Mouse (Mus musculus) macrophage (primary cell): Measurements from ENCODE around the gene Aldh3b3. TPM values are rescaled to one million over a fixed set of nuclear protein-coding genes. Genes with fewer than 3 reads are reported as not detected.

ENCODE experiments used
- H3K27ac ChIP-seq: fragments of 350-480 bp; formaldehyde crosslinking; 2 replicates; pipeline ENCODE4 v1.9.0; 2021
- H3K36me3 ChIP-seq: fragments of 350-480 bp; formaldehyde crosslinking; 2 replicates; pipeline ENCODE4 v1.9.0; 2021; ENCODE audit errors: inconsistent target
- H3K4me3 ChIP-seq: fragments of 350-480 bp; formaldehyde crosslinking; 2 replicates; pipeline ENCODE4 v1.9.0; 2021; ENCODE audit errors: inconsistent target
- H3K79me2 ChIP-seq: fragments of 350-480 bp; formaldehyde crosslinking; 2 replicates; pipeline ENCODE4 v1.9.0; 2021; ENCODE audit errors: inconsistent target
- WGBS: methylation state at CpG from one replicate; pipeline ENCODE4 v1.1.7; 2026; ENCODE audit warnings: inconsistent platforms; ENCODE audit not compliant: missing documents; 5-methylcytosine and 5-hydroxymethylcytosine counted together
- polyA plus RNA-seq: library from polyadenylated mRNA; stranded (reverse); fragments of 250-400 nt; gene quantifications from 3 replicates; pipeline ENCODE4 v1.2.4, GENCODE M21; 2018; ENCODE audit warnings: inconsistent platforms

Aldh3b3 gene
- polyA plus RNA-seq, 1 experiment from 2014 or later, result not detected

DNA sequence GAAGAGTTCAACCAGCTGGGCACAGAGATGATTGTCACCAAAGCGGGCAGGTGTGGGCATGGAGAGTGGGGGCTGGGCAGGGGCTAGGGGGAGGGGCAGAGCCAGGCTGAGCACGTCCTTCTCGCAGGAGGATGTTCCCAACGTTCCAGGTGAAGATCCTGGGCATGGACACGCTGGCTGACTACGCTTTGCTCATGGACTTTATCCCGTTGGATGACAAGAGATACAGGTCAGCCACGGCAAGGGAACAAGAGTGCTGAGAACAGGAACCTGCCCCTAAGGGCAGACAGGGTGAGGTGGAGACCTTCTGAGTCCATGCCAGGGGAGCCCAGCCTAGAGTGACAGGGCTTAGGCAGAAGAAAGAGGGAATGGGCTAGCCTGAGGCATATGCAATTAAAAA is 38.3 kb downstream of the Aldh3b3 start:
- no peaks in the 10 kb centered on the region for H3K36me3 ChIP-seq
- WGBS, result 91% methylated on average over 3 of the region's 8 CpGs
- no peaks in the 10 kb centered on the region for H3K79me2 ChIP-seq
- no peak overlapping the region for H3K27ac ChIP-seq
- H3K4me3 ChIP-seq, result no peak overlapping the region

DNA sequence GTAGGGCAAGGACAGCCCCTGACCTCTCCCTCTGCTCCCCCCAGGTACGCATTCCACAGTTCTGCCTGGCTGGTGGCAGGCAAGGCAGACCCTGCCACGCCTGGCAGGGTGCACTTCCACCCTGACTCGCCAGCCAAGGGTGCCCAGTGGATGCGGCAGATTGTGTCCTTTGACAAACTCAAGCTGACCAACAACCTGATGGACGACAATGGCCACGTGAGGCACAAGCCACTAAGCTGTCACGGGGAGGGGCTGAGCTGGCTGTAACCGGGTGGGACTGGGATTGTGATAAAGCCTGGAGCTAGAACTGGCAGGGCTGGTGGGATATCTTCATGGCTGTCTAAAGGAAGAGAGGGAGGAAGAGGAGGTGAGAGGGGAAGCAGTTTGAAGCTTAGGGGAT is 38.8 kb downstream of the Aldh3b3 start:
- 96% methylated on average over 8 of the region's 8 CpGs for WGBS
- no peak overlapping the region for H3K27ac ChIP-seq
- H3K4me3 ChIP-seq, result no peak overlapping the region
- H3K79me2 ChIP-seq, result no peaks in the 10 kb centered on the region
- H3K36me3 ChIP-seq, result no peaks in the 10 kb centered on the region

DNA sequence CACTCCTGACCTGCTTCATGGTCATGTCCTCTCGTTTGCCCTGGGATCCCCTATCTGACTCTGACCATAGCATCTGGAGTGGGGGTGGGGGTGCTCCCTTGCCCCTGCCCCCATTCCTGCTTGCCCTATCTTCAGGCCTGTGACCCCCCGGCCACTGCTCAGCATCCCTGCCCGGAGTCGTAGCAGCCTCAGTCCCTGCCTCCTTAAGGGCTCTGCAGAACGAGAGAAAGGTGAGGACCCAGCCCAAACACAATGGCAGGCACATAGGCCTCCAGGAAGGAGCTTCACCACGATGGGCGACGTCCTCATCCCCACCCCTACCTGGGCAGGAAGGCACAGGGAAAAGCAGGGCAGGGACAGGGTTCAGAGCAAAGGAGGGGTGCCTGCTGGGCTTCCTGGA is 39.9 kb downstream of the Aldh3b3 start:
- WGBS, result 96% methylated on average over 8 of the region's 8 CpGs
- Histone ChIP-seq H3K79me2 (no peaks in the 10 kb centered on the region), H3K27ac (no peak overlapping the region), H3K4me3 (no peak overlapping the region), H3K36me3 (no peaks in the 10 kb centered on the region)

DNA sequence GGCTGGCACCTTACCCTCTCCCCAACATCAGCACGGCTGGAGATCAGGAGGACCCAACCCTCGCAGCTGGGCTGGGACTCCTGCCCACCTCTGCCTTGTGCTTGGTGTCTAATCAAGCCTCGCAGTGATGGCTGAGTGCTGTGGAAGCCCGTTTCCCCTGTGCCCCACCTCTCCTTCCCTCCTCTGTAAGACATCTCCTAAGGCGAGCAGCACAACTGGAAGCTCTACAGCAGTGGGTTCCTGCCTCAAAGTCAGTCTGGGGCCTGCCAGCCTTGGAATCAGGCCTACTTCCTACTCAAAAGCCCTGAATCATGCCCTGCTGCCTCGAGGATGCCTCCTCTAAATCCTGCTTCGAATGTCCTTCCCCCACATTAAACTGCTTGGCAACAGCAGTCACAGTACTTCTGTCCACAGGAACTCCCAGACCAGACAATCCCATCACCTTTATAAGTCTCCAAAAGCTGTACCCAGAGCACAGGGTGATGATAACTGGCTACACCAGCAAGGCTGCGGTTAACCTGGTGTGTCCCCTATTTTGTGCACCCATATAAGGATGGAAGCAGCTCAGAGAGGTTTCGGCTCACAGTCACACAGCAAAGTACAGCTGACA is 40.8 kb downstream of the Aldh3b3 start:
- peak overlapping the region; percentile 70 for H3K27ac ChIP-seq
- 56% methylated on average over 9 of the region's 9 CpGs for WGBS
- H3K79me2 ChIP-seq, result no peaks in the 10 kb centered on the region
- no peak overlapping the region; the same call in 1 of the 2 replicates for H3K4me3 ChIP-seq
- H3K36me3 ChIP-seq, result no peaks in the 10 kb centered on the region

DNA sequence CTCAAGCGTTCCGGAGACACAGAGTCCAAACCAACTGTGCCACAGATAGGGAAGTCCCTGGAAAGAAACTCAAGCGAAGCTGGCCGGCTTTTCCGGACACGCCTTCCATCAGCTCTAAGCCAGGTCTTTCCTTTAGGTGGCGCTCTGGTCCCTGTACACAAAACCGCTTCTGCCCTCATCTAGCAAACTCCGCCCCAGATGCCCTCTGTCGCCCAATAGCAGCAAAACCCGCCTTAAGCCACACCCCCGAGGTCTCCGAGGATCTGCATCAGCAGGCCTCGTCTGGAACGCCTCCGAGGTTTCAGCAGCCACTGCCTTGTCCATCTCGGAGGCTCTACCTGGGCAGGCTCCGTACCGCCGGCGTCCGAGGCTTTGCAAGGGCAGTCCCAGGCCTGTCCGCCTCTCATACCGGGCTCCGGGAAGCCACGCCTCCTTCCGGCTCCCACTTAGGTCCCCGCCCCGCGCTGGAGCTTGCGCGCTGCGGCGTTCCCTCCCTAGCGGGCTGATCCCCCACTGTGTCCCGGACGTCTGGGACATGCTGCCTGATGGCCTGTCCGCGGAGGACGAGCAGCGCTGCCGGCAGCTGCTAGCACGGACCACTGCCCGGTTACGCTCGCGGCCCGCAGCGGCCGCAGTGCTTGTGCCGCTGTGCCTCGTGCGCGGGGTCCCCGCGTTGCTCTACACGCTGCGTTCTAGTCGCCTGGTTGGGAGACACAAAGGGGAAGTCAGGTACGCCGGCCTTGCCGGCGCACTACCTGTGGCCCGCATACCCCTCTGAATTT is 41.9 kb downstream of the Aldh3b3 start, which contains the start of the genes Nudt8 and Gm49405:
Gene Nudt8, plus strand, starts transcription at position 462 of the 782 bp plus-strand sequence.
Gene Gm49405, plus strand, starts transcription at position 508 of the 782 bp plus-strand sequence.
- H3K36me3 ChIP-seq, result no peaks in the 10 kb centered on the region
- H3K4me3 ChIP-seq, result peak within 1 kb of the TSS; percentile 40
- H3K27ac ChIP-seq, result peak within 1 kb of the TSS; percentile 70
- WGBS, result under 1% methylated on average over 51 of the region's 64 CpGs
- H3K79me2 ChIP-seq, result no peaks in the 10 kb centered on the region

DNA sequence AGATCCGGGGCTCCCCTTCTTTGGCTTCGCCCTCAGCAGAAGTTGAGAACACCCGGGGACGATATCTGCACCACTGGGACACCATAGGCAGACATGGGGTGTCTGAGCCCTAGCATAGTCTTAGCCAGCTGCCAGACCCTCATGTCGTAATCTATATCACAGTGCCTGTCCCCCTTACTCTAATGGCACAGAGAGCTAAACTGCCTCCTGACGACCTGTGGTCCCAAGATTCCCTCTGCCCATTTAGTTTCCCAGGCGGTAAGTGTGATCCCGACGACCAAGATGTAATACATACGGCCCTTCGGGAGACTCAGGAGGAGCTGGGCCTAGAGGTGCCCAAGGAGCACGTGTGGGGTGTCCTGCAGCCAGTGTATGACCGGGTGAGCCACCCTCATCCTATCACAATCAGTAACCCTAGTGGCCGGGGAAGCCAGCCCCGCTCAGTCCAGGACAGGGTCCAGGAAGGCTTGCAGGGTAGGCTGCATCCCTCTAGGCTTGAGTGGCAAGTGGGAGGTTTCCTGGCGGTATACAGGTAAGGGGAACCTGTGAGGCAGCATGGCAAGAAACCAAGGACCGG is 42.6 kb downstream of the Aldh3b3 start:
- 43% methylated on average over 17 of the region's 17 CpGs for WGBS
- H3K79me2 ChIP-seq, result no peaks in the 10 kb centered on the region
- H3K27ac ChIP-seq, result no peak overlapping the region
- peaks cover 2% of the 10 kb centered on the region; the same call in 1 of the 2 replicates for H3K36me3 ChIP-seq
- H3K4me3 ChIP-seq, result peak overlapping the region; percentile 40

DNA sequence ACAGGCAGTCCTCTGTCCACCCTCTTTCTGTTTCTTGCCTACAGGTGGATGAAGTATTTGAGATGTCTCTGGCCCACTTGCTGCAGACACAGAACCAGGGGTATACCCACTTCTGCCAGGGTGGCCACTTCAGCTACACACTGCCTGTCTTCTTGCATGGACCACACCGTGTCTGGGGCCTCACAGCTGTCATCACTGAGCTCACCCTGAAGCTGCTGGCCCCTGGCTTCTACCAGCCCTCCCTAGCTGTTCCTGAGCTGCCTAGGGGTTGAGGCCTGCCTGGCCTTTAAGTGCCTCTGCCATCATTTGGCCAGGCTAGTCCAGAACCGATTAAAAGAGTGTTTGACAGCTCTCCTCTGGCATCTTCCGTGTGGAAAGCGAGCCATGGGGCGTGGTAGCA is 43.3 kb downstream of the Aldh3b3 start:
- Histone ChIP-seq H3K79me2 (no peaks in the 10 kb centered on the region), H3K4me3 (no peak overlapping the region)
- 93% methylated on average over 5 of the region's 5 CpGs for WGBS

DNA sequence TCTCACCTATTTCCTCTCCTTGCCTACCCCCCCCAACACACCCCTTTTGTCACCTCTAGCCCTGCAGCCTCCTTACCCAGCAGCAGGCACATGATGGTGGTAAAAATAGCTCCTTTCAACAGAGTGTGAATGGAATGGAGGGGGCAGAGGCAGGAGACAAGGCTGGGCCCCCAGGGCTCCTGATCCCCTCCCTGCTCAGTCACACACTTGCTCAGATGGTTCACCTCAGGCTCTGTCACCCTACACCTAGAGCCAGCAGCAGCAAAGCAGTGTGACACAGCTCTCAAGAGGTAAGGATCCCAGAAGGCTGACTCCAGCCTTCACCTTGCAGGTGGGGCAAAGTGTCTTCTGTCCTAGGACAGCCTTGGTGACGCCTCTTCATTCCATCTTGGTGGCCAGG is 44.7 kb downstream of the Aldh3b3 start, which contains the start of gene Doc2g:
Gene Doc2g, plus strand, starts transcription at position 202 of the 400 bp plus-strand sequence.
- 100% methylated on average over 1 of the region's 1 CpGs for WGBS
- peaks cover 23% of the 10 kb centered on the region for H3K36me3 ChIP-seq
- H3K79me2 ChIP-seq, result no peaks in the 10 kb centered on the region
- no peak within 1 kb of the TSS for H3K4me3 ChIP-seq
- H3K27ac ChIP-seq, result no peak within 1 kb of the TSS

More for the DNA sequence above, 43.3 kb downstream of the Aldh3b3 start:
- Histone ChIP-seq H3K36me3 (peaks cover 10% of the 10 kb centered on the region; the same call in 1 of the 2 replicates), H3K27ac (no peak overlapping the region)

DNA sequence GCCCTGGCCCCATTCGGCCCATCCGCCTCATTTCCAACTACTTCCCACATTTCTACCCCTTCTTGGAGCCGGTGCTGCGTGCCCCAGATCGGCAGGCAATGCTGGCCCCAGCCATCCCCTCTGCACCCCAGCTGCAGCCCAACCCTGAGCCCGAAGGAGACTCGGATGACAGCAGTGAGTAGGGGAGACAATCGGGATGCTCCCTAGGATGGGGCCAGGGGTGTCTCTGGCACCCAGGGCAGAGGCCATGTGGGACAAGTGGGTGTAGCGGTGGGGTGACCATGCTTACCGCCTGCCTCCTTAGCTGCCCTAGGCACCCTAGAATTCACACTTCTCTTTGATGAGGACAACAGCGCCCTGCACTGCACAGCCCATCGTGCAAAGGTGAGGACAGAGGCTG is 45.2 kb downstream of the Aldh3b3 start:
- Histone ChIP-seq H3K79me2 (no peaks in the 10 kb centered on the region), H3K27ac (no peak overlapping the region), H3K36me3 (peaks cover 28% of the 10 kb centered on the region), H3K4me3 (no peak overlapping the region)
- WGBS, result 87% methylated on average over 12 of the region's 12 CpGs

DNA sequence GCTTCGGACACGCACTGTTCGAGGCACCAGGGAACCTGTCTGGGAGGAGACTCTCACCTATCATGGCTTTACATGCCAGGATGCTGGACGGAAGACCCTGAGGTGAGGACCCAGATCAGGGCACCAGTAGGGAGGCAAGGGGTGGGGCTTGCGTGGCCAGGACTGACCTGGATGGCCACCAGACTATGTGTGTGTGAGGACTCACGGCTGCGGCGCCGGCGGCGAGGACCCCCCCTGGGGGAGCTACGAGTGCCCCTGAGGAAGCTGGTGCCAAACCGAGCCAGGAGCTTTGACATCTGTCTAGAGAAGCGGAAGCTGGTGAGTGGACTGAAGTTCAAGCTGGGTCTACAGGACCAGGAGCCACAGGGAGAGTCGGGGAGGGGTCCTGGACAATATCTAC is 45.9 kb downstream of the Aldh3b3 start:
- Histone ChIP-seq H3K79me2 (no peaks in the 10 kb centered on the region), H3K27ac (no peak overlapping the region), H3K36me3 (peaks cover 35% of the 10 kb centered on the region), H3K4me3 (no peak overlapping the region)
- 92% methylated on average over 8 of the region's 15 CpGs for WGBS

DNA sequence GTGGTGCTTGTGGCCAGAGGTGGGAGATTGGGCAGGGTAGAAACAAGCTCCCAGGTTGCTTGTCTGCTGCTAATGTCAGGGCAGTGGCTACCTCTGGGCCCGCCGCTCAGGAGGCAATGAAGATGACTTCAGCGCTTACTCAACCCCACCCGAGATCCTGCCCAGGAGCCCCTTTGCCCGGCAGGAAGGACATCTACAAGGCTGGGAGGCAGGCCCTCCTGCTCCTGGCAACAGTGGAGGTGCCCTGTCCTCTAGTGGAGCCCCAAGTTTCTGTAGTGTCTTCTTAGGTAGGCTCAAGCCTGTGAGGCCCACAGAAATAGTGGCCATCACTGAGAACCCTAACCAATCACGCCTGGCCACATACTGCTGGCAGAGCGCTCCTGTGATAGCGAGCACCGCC is 46.6 kb downstream of the Aldh3b3 start:
- 94% methylated on average over 9 of the region's 9 CpGs for WGBS
- Histone ChIP-seq H3K27ac (no peak overlapping the region), H3K79me2 (no peaks in the 10 kb centered on the region), H3K4me3 (no peak overlapping the region), H3K36me3 (peaks cover 43% of the 10 kb centered on the region)

DNA sequence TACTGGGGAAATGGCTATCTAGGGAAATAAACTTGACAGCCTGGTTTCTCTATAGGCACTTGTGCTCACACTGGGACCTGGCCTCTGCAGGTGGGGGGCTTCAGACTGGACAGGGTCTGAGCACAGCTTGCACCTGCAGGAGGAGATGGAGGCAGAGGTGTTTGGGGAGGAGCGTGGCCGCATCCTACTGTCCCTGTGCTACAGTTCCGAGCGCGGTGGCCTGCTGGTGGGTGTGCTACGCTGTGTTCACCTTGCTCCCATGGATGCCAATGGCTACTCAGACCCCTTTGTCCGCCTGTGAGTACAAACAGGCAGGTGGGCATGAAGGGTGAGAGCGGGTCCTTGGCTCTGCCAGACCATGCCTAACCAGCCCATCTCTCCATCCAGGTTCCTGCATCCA is 47.5 kb downstream of the Aldh3b3 start:
- 91% methylated on average over 8 of the region's 8 CpGs for WGBS
- Histone ChIP-seq H3K27ac (no peak overlapping the region), H3K4me3 (no peak overlapping the region), H3K36me3 (peaks cover 44% of the 10 kb centered on the region), H3K79me2 (no peaks in the 10 kb centered on the region)

DNA sequence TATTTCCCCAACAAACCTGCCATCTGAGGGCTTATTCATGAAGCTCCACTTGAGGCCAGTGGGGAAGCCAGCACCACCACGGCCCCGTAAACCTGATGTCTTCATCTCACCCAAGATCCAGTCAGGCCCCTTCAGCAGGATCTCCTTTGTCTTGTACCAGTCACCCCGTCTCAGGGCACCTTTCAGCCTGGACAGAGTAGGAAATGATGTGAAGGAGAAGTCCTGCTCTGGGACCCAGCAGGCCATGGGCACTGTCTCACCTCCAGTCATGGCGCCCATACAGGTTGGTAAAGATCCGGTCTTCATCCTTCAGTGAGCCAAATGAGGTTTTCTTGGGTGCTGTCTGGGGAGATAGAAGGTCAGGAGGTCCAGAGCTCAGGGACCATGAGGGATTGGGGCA is 52.6 kb downstream of the Aldh3b3 start:
- no peaks in the 10 kb centered on the region; the same call in 1 of the 2 replicates for H3K79me2 ChIP-seq
- no peak overlapping the region for H3K27ac ChIP-seq
- 91% methylated on average over 5 of the region's 5 CpGs for WGBS
- no peak overlapping the region for H3K4me3 ChIP-seq
- H3K36me3 ChIP-seq, result peaks cover 41% of the 10 kb centered on the region

DNA sequence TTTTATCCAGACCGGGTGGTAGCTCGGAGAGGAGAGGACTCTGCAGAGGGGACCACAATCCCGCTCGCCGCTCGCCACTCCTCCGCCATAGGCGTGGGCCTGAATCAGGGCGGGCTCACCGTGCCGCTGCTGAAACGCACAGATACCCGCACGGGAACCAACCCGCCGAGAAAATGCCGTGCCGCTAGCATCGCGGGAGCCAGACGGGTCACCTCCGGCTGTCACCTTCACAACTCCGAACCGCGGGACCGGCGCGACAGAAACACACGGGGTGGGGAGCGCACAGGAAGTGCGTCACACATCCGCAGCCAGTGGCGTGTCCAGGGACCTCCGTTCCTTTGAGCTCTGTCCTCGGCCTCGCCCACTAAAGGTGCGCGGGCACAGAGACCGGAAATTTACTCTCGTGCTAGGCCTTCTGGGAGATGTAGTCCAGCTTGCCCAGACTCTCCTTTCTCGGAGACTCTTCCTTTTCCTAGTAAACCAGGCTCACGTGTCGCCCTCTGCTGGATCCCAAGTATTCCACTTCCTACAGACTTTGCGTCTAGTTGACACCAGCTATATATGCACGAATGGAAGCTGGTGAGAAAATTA is 54.1 kb downstream of the Aldh3b3 start, which contains the start of gene Ndufv1:
Gene Ndufv1, minus strand, starts transcription at position 375 of the 591 bp plus-strand sequence.
- Histone ChIP-seq H3K27ac (peak within 1 kb of the TSS; percentile 8; the same call in 1 of the 2 replicates), H3K36me3 (peaks cover 26% of the 10 kb centered on the region), H3K79me2 (no peaks in the 10 kb centered on the region; the same call in 1 of the 2 replicates), H3K4me3 (peak within 1 kb of the TSS; percentile 80)
- under 1% methylated on average over 43 of the region's 45 CpGs for WGBS
